Mouse (Mus musculus) liver, embryonic 15.5 days (tissue): ENCODE results near the gene Lhpp. TPM values are rescaled to one million over a fixed set of nuclear protein-coding genes. Genes with fewer than 3 reads are reported as not detected.

Experiments
- ATAC-seq: fragments of 200-750 bp; cut with Nextera tagmentation; 2 replicates; pipeline ENCODE4 v1.8.0; 2017; ENCODE audit warnings: moderate number of reproducible peaks, mild to moderate bottlenecking, moderate library complexity; ENCODE audit not compliant: insufficient read depth
- H3K27ac ChIP-seq: fragments of 300-500 bp; sonication (generic); replicated peaks from 2 replicates; pipeline ENCODE4 v1.5.1; 2015; ENCODE audit warnings: mild to moderate bottlenecking, inconsistent platforms
- H3K27me3 ChIP-seq: fragments of 300-500 bp; sonication (generic); 2 replicates; pipeline ENCODE4 v1.6.1; 2015; ENCODE audit warnings: mild to moderate bottlenecking, inconsistent platforms
- H3K36me3 ChIP-seq: fragments of 300-500 bp; sonication (generic); replicated peaks from 2 replicates; pipeline ENCODE4 v1.6.1; 2015; ENCODE audit warnings: moderate library complexity, mild to moderate bottlenecking, inconsistent platforms
- H3K4me1 ChIP-seq: fragments of 300-500 bp; sonication (generic); replicated peaks from 2 replicates; pipeline ENCODE4 v1.6.1; 2015; ENCODE audit warnings: inconsistent platforms
- H3K4me2 ChIP-seq: fragments of 300-500 bp; sonication (generic); 2 replicates; pipeline ENCODE4 v1.6.1; 2015; ENCODE audit warnings: moderate library complexity, mild to moderate bottlenecking, inconsistent platforms
- H3K4me3 ChIP-seq: fragments of 300-500 bp; sonication (generic); replicated peaks from 2 replicates; pipeline ENCODE4 v1.5.1; 2015; ENCODE audit warnings: mild to moderate bottlenecking, inconsistent platforms
- H3K9ac ChIP-seq: fragments of 300-500 bp; sonication (generic); 2 replicates; pipeline ENCODE4 v1.6.1; 2015; ENCODE audit warnings: moderate library complexity, mild to moderate bottlenecking, inconsistent platforms
- H3K9me3 ChIP-seq: fragments of 300-500 bp; sonication (generic); replicated peaks from 2 replicates; pipeline ENCODE4 v1.6.1; 2016; ENCODE audit warnings: inconsistent platforms
- WGBS: fragments of 180-500 bp; shearing (Covaris S2); methylation state at CpG from one replicate; pipeline ENCODE4 v1.1.7; 2015; ENCODE audit warnings: mixed read lengths; ENCODE audit not compliant: insufficient replicate concordance; 5-methylcytosine and 5-hydroxymethylcytosine counted together
- polyA plus RNA-seq: library from polyadenylated mRNA; unstranded; fragments of >200 nt; fragmentation: Nextera tagmentation; extraction: Ambion mirVana; gene quantifications from 2 replicates; pipeline ENCODE4 v1.2.1, GENCODE M21; 2015

Lhpp gene
- polyA plus RNA-seq, 1 experiment from 2014 or later, result 4.8 TPM

DNA sequence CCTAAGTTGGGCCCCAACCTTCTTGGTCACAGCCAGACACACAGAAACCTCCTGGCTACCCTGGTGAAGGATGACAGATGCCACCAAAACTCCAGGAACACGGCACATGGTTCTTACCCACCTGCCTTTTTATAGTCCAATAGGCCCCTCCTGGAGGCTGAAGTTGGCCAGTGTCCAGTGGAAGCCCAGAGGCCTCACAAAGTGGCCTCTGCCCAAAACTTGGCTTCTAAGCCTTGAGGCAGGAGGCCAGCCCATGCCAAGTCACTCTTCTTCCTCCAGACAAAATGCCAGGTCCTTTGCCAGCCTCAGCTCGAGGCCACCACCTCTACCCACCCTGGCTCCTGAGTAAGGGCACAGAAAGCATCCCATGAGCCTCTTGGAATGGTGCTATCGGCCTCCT lies 72.5 kb downstream of the Lhpp start:
- Histone ChIP-seq H3K4me3 (no peak overlapping the region), H3K4me2 (no peak overlapping the region), H3K4me1 (peaks cover 27% of the 10 kb centered on the region), H3K27ac (no peak overlapping the region), H3K9ac (no peak overlapping the region), H3K9me3 (no peaks in the 10 kb centered on the region), H3K27me3 (no peaks in the 10 kb centered on the region), H3K36me3 (no peaks in the 10 kb centered on the region)
- WGBS, result 55% methylated on average over 3 of the region's 3 CpGs
- no peak for ATAC-seq

DNA sequence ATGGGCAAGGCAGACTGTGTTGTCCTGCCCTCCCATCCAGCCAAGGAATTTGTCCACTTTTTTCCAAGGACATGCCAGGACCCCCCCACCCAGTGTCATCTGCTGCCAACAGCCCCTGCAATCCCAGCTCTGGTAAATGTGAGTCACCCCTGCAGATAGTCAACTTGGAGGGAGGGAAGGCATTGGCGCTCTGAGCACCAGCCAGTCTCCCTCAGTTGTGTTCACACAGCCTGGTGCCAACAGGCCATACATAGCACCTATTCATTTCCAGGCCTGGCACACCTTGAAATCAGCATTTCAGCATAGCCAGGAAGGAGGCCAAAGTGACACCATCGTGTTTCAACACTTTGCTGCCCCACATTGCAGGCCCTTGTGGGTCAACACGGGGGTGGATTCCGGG lies 73.5 kb downstream of the Lhpp start:
- no peak overlapping the region for H3K9ac ChIP-seq
- H3K9me3 ChIP-seq, result no peaks in the 10 kb centered on the region
- H3K4me2 ChIP-seq, result no peak overlapping the region
- no peaks in the 10 kb centered on the region for H3K36me3 ChIP-seq
- H3K27me3 ChIP-seq, result no peaks in the 10 kb centered on the region
- H3K4me1 ChIP-seq, result peaks cover 32% of the 10 kb centered on the region
- 68% methylated on average over 4 of the region's 4 CpGs for WGBS
- H3K4me3 ChIP-seq, result no peak overlapping the region
- no peak for ATAC-seq
- no peak overlapping the region for H3K27ac ChIP-seq

DNA sequence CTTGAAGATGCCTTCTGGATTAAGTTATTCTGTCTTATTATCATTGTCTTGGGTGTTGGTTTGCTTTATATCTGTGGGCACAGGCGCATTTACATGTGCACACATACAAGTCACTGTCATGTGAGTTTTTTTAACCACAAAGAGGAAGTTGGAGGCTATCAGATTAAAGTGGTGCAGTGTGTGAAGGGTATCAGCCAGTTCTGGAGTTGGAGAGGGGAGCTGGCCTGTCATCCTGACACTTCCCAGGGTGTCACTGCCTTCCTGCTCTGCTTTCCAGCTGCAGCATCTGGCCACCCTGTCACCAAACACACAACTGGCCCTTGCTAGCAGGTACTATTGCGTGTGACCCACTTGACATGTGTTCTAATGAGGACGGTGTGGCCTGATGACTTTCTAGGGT lies 76.1 kb downstream of the Lhpp start:
- ATAC-seq, result 0 out of 2 replicates have a peak, but pooled peaks have one; percentile 25
- WGBS, result 21% methylated on average over 3 of the region's 3 CpGs
- H3K4me2 ChIP-seq, result no peak overlapping the region
- no peaks in the 10 kb centered on the region for H3K27me3 ChIP-seq
- H3K9ac ChIP-seq, result no peak overlapping the region
- H3K9me3 ChIP-seq, result no peaks in the 10 kb centered on the region
- H3K4me1 ChIP-seq, result peaks cover 26% of the 10 kb centered on the region
- H3K27ac ChIP-seq, result no peak overlapping the region
- H3K4me3 ChIP-seq, result no peak overlapping the region
- no peaks in the 10 kb centered on the region for H3K36me3 ChIP-seq

DNA sequence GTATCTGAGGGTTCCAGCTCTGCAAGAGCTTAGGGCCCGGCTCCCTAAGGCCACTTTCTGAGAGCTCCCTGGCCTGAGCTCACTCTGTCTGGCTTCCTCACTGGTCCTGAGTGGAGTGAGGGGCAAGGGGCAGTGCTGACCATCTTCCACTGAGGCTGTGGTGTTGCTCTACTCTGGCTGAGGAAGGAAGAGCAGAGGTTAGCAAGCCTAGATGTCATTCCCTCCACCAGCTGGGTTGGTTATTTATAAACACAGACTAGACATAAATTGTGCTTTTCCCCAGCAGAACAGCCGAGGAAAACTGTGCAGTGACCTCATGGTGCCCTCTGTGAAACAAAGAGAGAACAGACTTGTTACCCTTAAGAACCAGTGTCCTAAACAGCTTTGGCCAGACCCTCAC lies 77.5 kb downstream of the Lhpp start:
- no peaks in the 10 kb centered on the region for H3K36me3 ChIP-seq
- H3K4me2 ChIP-seq, result no peak overlapping the region
- WGBS, result 37% methylated on average over 2 of the region's 2 CpGs
- ATAC-seq, result no peak
- no peak overlapping the region for H3K9ac ChIP-seq
- H3K9me3 ChIP-seq, result no peaks in the 10 kb centered on the region
- peaks cover 26% of the 10 kb centered on the region for H3K4me1 ChIP-seq
- no peak overlapping the region for H3K27ac ChIP-seq
- no peak overlapping the region for H3K4me3 ChIP-seq
- no peaks in the 10 kb centered on the region for H3K27me3 ChIP-seq

DNA sequence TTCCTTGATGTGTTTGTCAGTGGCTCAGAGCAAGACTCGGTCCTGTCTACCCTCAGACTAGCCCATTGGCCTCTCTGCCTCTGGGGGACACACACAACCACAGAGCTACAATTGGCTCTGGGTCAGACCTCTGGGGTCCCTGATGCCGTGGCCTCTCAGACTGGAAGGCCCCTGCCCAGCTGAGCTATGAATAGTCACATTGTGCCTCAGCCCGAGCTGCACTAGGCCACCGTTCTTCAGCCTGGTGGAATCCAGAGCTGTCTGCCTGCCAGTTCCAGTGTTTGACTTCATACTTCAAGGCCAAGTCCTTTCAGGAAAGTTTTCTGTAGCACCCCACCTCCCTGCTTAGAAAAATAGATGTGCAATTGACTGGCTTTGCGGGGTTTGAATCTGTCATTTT lies 78.3 kb downstream of the Lhpp start:
- H3K9ac ChIP-seq, result no peak overlapping the region
- no peak overlapping the region for H3K27ac ChIP-seq
- 62% methylated on average over 5 of the region's 5 CpGs for WGBS
- no peak overlapping the region for H3K4me2 ChIP-seq
- no peaks in the 10 kb centered on the region for H3K27me3 ChIP-seq
- peaks cover 26% of the 10 kb centered on the region for H3K4me1 ChIP-seq
- no peak overlapping the region for H3K4me3 ChIP-seq
- no peaks in the 10 kb centered on the region for H3K36me3 ChIP-seq
- H3K9me3 ChIP-seq, result no peaks in the 10 kb centered on the region
- no peak for ATAC-seq

DNA sequence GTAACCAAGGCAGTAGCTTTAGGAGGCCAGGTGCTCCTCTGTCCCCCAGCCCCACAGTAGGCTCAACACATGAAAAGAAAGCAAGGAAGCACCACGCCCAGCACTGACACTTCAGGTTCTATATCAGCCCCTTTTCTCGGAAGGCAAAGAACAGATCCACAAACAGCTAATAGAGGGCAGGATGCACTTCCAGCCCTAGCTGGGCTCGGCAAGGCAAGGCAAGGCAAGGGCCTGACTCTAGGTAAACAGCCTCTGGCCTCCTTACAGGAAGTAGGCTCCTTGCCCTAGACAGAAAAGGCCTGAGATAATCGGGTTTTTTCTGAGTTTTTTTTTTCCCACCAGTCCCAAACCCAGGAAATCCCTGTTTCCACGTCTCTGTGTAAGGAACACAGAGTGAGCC lies 79.3 kb downstream of the Lhpp start:
- WGBS, result 32% methylated on average over 5 of the region's 5 CpGs
- no peak overlapping the region for H3K4me2 ChIP-seq
- no peaks in the 10 kb centered on the region for H3K9me3 ChIP-seq
- no peaks in the 10 kb centered on the region for H3K27me3 ChIP-seq
- peaks cover 26% of the 10 kb centered on the region for H3K4me1 ChIP-seq
- no peak overlapping the region for H3K4me3 ChIP-seq
- ATAC-seq, result no peak
- H3K36me3 ChIP-seq, result no peaks in the 10 kb centered on the region
- H3K27ac ChIP-seq, result no peak overlapping the region
- no peak overlapping the region for H3K9ac ChIP-seq

DNA sequence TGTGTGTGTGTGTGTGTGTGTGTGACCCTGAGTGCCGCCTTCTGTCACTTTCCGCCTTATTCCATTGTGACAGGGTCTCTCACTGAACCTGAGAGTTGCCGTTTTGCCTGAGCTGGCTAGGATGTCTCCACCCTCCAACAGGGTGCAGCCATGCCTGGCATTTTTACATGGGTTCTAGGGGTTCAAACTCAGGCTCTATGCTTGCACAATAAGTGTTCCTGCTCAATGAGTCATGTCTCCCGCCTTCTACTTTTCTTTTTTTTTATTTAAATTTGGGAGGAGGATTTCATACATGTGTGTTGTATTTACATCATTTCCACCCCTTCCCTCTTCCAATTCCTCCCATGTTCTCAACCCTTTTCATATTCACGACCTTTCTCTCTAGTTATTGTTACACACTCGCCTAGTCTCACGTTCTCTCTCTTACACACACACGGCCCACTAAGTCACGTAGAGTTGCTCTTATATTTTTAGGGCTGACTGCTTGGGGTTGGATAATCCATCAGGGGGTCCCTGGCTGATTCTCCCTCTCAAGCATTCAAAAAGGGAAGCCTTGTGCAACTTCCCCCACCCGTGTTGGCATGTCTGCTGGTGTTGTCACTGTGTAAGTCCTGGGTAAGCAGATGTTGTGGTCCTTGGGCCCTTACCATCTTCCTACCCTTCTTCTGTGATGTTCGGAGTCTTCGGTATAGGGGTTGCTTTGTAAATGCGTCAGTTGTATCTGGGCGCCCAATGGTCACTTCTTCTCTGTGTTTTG lies 80.5 kb downstream of the Lhpp start:
- H3K27ac ChIP-seq, result no peak overlapping the region
- 64% methylated on average over 14 of the region's 14 CpGs for WGBS

DNA sequence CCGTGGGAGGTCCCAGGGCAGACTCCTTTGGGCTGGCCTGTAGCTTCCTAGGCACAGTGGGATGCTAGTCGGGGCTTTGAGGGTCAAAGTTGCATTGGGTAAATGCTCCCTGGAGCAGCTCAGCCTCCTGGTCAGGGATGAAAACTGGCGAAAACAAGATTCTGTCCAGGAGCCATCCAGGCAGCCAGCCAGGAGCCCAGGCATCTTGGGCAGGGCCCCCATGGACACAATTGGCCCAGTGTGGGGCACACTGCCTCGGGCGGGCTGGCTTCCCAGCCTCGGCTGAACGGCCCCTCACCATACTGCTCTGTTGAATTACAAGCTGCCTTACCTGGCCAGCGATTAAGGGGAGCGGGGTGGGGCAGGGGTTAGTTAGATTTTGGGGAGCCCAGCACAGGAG lies 82.3 kb downstream of the Lhpp start:
- H3K27ac ChIP-seq, result no peak overlapping the region
- WGBS, result 74% methylated on average over 9 of the region's 9 CpGs
- no peak for ATAC-seq

More for the DNA sequence above, 80.5 kb downstream of the Lhpp start:
- no peaks in the 10 kb centered on the region for H3K27me3 ChIP-seq
- peaks cover 25% of the 10 kb centered on the region for H3K4me1 ChIP-seq
- H3K9ac ChIP-seq, result no peak overlapping the region
- ATAC-seq, result no peak
- no peak overlapping the region for H3K4me2 ChIP-seq
- no peaks in the 10 kb centered on the region for H3K9me3 ChIP-seq
- H3K36me3 ChIP-seq, result no peaks in the 10 kb centered on the region
- H3K4me3 ChIP-seq, result no peak overlapping the region

DNA sequence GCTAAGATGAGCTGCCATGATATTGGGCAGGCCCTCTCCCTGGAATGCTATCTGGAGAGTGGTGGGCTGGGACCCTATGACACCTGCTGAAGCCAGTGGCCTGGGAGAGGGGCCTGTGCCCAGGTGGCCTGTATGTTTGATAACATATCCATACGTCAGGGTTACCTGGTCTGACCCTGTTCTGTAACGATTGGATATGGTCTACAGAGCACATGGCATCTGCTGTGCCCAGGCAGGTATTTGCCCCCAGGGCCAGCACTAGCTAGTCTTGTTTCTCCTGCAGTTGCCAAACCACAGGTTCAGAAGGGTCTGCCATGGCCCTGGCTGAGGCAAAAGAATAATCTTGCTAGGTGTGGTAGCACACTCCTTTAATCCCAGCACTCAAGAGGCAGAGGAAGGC lies 83.1 kb downstream of the Lhpp start:
- H3K27me3 ChIP-seq, result no peaks in the 10 kb centered on the region
- no peak overlapping the region for H3K4me2 ChIP-seq
- 68% methylated on average over 2 of the region's 2 CpGs for WGBS
- H3K27ac ChIP-seq, result no peak overlapping the region
- H3K9ac ChIP-seq, result no peak overlapping the region
- H3K4me1 ChIP-seq, result 0 out of 2 replicates have a peak, but pooled peaks cover 3% of the 10 kb centered on the region
- H3K4me3 ChIP-seq, result no peak overlapping the region
- no peaks in the 10 kb centered on the region for H3K36me3 ChIP-seq
- ATAC-seq, result no peak
- no peaks in the 10 kb centered on the region for H3K9me3 ChIP-seq

More for the DNA sequence above, 82.3 kb downstream of the Lhpp start:
- Histone ChIP-seq H3K4me1 (peaks cover 9% of the 10 kb centered on the region; the same call in 1 of the 2 replicates), H3K4me3 (no peak overlapping the region), H3K36me3 (no peaks in the 10 kb centered on the region), H3K9me3 (no peaks in the 10 kb centered on the region), H3K27me3 (no peaks in the 10 kb centered on the region), H3K9ac (no peak overlapping the region), H3K4me2 (no peak overlapping the region)

DNA sequence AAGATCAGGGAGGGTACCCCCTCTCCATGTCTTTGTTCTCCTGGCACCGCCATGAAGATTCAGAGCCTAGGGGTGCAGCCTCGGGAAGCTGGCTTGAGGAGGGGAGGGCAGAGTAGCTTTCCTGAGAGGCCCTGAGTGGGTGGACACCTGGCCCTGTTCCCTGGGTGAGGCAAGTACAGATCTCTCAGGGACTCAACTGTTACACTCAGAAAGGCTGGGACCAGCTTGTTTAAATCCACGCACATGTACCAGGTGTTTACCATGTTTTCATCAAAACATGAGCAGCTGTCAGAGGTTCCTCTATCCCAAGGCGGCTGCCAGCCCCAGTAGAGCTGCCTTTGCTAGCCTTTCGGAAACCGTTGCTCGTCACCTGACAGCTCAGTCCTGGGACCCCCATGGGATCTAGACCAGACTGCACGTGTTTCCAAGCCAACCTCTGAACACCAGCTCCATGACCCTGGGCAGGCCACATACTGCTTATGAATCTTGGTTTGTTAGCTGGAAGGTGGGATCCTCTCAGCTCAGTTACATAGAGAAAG lies 86.9 kb downstream of the Lhpp start:
- H3K4me2 ChIP-seq, result no peak overlapping the region
- 72% methylated on average over 8 of the region's 8 CpGs for WGBS
- peaks cover 12% of the 10 kb centered on the region; the same call in 1 of the 2 replicates for H3K4me1 ChIP-seq
- H3K9ac ChIP-seq, result no peak overlapping the region
- H3K36me3 ChIP-seq, result no peaks in the 10 kb centered on the region
- no peak overlapping the region for H3K4me3 ChIP-seq
- H3K9me3 ChIP-seq, result no peaks in the 10 kb centered on the region
- no peak for ATAC-seq
- H3K27ac ChIP-seq, result no peak overlapping the region
- no peaks in the 10 kb centered on the region for H3K27me3 ChIP-seq

DNA sequence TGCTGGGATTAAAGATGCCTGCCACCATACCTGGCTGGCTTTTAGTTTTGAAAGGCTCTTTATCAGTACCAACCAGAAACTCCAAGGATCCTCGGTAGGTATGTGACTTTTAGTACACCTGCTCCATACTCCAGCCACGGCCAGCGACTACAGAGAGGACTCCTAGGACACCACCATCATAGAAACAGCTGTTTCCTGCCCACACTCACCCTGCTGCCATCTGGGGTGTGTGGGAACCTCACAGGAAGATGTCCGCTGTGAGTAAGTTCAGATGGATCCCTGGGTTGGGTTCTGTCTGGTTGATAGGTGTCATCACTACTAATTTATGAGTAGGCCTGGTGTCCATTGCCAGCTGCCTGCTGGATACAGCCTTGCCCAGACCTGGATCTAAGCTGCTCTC lies 88.3 kb downstream of the Lhpp start:
- Histone ChIP-seq H3K9me3 (no peaks in the 10 kb centered on the region), H3K27me3 (no peaks in the 10 kb centered on the region), H3K9ac (no peak overlapping the region), H3K36me3 (no peaks in the 10 kb centered on the region), H3K4me2 (no peak overlapping the region), H3K4me1 (peaks cover 12% of the 10 kb centered on the region; the same call in 1 of the 2 replicates), H3K4me3 (no peak overlapping the region), H3K27ac (no peak overlapping the region)
- 37% methylated on average over 4 of the region's 4 CpGs for WGBS
- no peak for ATAC-seq
